Mouse (Mus musculus): ENCODE results near the gene Nedd9.

- TF ChIP-seq CTCF (IDR thresholded peaks at IDR 0.05) (no peak), EP300 (IDR thresholded peaks at IDR 0.05; ENCODE audit: insufficient read depth, low read depth, low read length) (no peak)
These were observed 13.6 kb upstream of the Nedd9 start for GRCm38 (mm10) chr13:41500793-41501192.
